Mouse (Mus musculus) Muller cell, postnatal 12 days (primary cell): ENCODE data around the gene Rdh11.
A peak's percentile ranks its signal among the peaks of the same experiment; 100 is the strongest.
"Not testable (repeated sequence)": the region's sequence is repeated elsewhere in the genome, so short reads cannot be mapped to it uniquely, and the experiment has no call there.

Experiments
- DNase-seq: peaks from one replicate; pipeline ENCODE4 v3.0.0-alpha.2; 2015; ENCODE audit errors: inconsistent ontology term

Gene Rdh11

GRCm38 (mm10) chr12:79192193-79192592 lies at the start of gene Rdh11:
Rdh11 (minus strand) TSS chr12:79192293.
- no peak for DNase-seq

DNA sequence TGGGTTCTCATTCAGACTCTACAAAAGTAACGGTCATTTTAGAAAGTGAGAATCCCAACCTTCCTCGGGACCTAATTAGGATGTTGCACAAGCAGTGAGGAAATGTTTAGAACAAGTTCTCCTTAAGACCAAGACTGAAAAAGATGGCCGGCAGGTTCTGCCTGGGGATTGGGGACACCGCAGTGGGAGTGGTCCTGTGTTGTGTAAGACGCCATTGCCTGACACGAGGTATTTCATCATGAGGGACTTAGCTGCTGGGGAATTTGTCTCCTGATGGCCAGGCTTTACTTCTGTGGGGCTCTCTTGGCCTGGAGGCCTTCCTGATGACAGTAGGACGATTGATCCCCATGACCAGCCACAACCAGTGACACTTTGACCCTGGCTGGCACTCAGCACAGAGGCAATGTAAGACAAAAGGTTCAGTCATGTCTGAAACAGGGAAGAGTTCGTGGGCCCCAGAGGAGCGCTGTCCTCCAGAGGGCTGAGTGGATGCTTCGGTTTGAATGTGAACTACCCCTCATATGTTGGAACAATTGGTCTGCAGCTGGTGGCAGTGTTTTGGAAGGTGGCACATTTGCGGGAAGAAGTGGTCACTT lies 43.5 kb upstream of the Rdh11 start:
- DNase-seq, result peak; percentile 64

- no peak for DNase-seq
Observed at GRCm38 (mm10) chr12:79217511-79217910, 25.4 kb upstream of the Rdh11 start.

GRCm38 (mm10) chr12:79211447-79211846 lies 19.4 kb upstream of the Rdh11 start:
- DNase-seq, result no peak

DNA sequence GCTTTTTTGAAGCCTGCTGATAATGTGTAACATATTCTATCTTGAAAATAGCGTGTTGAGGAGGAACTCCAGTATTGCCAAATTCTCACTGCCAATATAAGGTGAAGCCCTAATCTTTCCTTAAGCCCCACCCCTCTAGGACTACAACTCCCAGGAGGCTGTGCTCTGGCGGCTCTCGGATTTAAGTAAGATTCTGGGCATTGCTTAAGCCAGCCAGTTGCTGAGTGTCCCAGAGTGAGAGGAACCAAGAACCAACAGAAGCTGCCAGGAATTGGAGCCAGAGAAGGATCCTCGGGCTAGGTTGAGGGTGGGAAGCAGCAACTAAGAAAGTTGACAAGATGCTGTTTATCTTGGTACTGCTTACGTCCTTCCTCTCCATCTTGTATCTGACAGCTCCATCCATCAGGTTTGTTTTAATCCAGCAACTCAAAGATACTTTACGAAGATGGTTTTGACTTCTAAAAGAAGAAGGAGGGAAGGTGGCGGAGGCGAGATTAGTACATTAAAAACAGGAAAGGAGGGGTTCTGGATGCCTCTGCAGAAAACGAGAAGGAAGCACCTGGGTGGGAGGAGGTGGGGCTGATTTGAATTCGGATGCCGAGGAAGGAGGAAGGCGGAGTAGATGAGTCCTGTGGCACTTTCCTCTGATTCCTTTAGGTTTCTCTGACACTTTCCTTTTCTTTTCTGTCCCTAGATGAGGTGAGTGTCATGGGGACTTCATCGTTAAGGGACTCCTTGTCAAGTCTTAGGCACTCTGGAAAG lies 16.8 kb upstream of the Rdh11 start, which contains the start of gene Rdh12:
Gene Rdh12 (plus strand): TSS at position 212 of the 762 bp plus-strand sequence.
- DNase-seq, result peak; percentile 48

DNA sequence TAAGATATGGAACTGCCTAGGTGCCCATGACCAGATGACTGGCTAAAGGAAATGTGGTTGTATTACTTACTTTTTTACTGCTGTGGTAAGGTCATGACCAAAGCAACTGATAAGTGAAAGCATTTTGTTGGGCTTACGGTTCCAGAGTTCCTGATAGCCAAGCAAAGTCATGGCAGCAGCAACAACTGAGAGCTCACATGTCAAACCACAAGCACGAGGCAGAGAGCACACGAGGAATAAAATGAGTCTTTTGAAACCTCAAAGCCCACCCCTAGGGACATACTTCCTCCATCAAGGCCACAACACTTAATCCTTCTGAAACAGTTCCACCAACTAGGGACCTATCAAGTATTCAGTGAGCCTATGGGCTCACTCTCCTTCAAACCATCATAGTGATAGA lies 9.8 kb upstream of the Rdh11 start:
- DNase-seq, result no peak

GRCm38 (mm10) chr12:79197105-79197504 lies 5.0 kb upstream of the Rdh11 start:
- DNase-seq, result no peak

DNA sequence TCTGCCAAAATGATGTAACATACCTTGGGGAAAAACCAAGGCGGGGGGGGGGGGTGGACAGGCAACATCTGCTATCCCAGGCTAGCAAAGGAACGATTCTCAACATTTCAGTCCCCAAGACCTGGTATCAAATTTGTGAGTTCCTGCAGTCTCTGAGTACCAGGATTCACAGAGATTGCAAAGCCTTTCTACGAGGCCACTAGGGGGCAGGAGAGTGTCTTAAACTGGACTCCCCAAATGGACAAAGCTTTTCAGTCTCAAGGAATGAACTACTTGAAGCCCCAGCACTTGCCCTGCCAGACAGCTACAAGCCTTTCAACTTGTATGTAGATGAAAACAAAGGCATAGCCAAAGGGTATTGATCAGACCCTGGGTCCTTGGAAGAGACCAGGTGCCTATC lies 1.3 kb upstream of the Rdh11 start:
- DNase-seq, result peak; percentile 49

GRCm38 (mm10) chr12:79191701-79192100 lies 392 bp downstream of the Rdh11 start:
- DNase-seq, result peak; percentile 79

GRCm38 (mm10) chr12:79190931-79191673 lies 991 bp downstream of the Rdh11 start:
- DNase-seq, result peak; percentile 66

DNA sequence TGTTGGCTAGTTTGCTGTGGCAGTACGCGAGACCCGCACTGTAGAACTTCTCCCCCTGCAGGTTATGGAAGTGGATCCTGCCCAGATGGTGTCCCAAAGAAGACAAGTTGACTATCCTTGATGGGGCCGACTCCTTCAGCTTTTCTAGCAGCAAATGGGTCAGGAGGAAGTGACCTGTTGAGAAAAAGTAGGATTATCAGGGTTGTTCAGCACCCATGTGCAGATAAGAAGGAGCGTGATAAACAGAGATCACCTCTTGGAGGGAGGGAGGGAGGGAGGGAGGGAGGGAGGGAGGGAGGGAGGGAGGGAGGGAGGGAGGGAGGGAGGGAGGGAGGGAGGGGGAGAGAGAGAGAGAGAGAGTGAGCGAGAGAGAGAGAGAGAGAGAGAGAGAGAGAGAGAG lies 6.9 kb downstream of the Rdh11 start:
- DNase-seq, result not testable (repeated sequence)

- DNase-seq, result no peak
Observed at GRCm38 (mm10) chr12:79175998-79176397, 16.1 kb downstream of the Rdh11 start.

- DNase-seq, result no peak
Observed at GRCm38 (mm10) chr12:79173721-79174120, 18.4 kb downstream of the Rdh11 start.

DNA sequence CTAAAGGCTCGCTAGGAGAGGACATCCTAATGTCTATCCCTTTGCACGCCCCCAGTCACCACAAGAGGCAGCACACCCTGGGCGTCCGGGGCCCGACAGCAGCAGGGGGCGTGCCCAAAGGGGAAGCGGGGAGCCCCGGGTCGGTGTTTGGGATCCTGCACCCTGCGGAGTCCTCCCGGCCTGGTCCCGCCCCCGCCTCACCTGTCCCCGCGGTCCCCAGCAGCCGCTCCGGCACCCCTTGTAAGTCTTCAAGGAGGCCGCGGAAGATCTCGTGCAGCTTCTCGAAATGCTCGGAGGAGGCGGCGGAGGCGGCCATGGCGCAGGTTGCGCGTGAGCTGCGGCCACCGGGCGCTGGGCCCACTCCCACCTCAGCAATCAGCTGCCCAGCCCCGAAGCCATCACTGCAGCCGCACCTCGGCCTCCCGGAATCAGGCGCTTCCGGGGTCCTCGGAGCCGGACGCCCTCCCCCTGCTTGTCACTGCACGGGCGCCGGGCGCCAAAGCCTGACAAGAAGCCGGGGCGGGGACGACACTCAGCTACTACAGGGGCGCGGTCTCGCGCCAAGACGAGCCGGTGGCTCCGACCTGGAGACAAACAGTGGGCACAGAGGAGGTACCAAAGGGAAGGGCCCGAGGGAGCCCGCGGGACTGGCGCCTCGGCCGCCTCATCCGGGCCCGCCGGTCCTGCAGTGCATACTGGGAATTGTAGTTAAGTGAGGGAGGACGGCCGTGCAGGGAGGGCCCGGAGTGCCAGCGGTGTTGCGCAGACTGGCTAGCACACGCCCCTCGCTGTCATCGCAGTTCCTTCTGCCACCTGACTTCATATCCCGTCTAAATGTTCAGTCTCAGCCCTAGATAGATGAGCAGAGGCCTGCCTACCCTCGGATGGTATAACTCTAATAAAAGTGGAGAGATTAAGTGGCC lies 19.8 kb downstream of the Rdh11 start, which contains the start of gene Vti1b:
Gene Vti1b (minus strand): TSS at position 649 of the 923 bp plus-strand sequence.
- DNase-seq, result peak; percentile 95

GRCm38 (mm10) chr12:79171269-79171995 lies 20.7 kb downstream of the Rdh11 start:
- DNase-seq, result no peak

DNA sequence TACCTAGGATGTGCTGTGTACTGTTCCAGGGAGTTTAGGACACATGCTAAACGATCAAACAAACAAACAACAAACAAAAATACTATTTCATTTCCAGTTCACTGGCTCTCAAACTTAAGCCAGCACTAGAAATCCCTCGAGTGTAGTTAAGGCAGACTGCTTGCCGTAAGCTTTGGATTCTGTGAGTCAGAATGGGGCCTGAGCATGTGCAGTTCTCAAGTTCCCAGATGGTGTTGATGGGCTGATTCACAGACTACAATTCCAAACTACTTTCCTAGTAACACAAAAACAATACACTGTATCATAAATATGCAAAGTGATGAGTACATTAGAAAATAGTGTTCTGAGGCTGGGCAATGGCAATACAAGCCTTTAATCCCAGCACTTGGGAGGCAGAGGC lies 21.7 kb downstream of the Rdh11 start:
- no peak for DNase-seq

GRCm38 (mm10) chr12:79169173-79169572 lies 22.9 kb downstream of the Rdh11 start:
- no peak for DNase-seq

DNA sequence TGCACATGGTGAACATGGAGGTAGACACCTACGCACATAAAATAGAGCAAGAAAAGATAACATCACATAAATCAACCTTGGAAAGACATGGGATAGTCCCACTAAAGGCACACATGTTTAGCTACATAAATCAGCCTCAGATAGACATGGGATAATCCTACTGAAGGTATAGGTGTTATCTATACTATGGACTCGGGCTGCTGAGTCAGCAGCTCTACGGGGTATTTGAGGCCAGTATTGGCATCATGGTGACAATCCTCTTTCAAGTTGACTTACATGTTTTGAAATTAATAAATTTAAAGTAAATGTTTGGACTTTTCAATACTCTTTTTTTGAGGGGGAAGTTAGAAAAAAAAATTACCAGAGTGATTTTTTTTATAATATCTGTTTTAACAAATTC lies 29.2 kb downstream of the Rdh11 start:
- DNase-seq, result no peak

DNA sequence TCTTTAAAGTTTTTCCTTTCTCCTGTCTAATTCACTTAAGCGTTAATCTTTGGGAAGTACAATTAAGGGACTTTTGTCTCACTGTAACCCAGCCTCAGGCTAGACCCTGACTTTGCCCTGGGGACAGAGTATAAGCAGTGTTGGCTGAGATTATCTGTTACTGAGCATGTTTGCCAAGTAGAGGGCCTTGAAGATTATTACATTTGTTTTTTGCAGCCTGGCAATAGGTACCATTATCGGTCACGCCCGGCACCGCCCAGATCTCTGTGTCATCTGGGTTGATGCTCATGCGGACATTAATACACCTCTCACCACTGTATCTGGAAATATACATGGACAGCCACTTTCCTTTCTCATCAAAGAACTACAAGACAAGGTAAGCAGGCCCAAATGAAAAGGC lies 42.4 kb downstream of the Rdh11 start:
- no peak for DNase-seq

- DNase-seq, result no peak
Observed at GRCm38 (mm10) chr12:79141384-79141783, 50.7 kb downstream of the Rdh11 start.

- DNase-seq, result no peak
Observed at GRCm38 (mm10) chr12:79140811-79141210, 51.3 kb downstream of the Rdh11 start.
